Comparison of ENCODE assay signal across 12 mouse cellular contexts in genomic region chr1:24230428-24230827, GRCm38 (mm10). TPM values are rescaled to one million over a fixed set of nuclear protein-coding genes. Genes with fewer than 3 reads are reported as not detected.
DNase-seq lines count a peak whose midpoint lies in the region; ATAC-seq lines count a peak whose summit lies in the region.
"Had no signal": no experiment of that assay in that cellular context is flagged by ENCODE, and none has a peak within 500 bp of the region (broad histone marks: within the 10 kb centered on the region; RNA-seq: fewer than 3 reads in every experiment).

No protein-coding gene starts in this region.

- 57% methylated on average over 8 of the region's 8 CpGs for WGBS in limb, embryonic 12.5 days
- WGBS in limb, embryonic 10.5 days: 59% methylated on average over 8 of the region's 8 CpGs
- 38% methylated on average over 8 of the region's 8 CpGs for WGBS in hindbrain, embryonic 14.5 days
- 36% methylated on average over 8 of the region's 8 CpGs for WGBS in neural tube, embryonic 14.5 days

- no peak for DNase-seq in limb, embryonic 10.5 days (ENCODE audit: low spot score)
- DNase-seq in embryo, embryonic 10.5 days (ENCODE audit: low spot score): peak; percentile 49
- DNase-seq in hindbrain, embryonic 14.5 days (ENCODE audit: low spot score): no peak
- DNase-seq in gastrocnemius, adult 8-10 months (ENCODE audit: low spot score in 2 of 2): no peak
- no peak for DNase-seq in adrenal gland, adult 18-20 months (ENCODE audit: low spot score in 2 of 2)
- DNase-seq in gastrocnemius, postnatal 25 days: no peak
- DNase-seq: heart, postnatal 10 days had no signal

- H3K27me3 ChIP-seq in limb, embryonic 12.5 days: no peaks in the 10 kb centered on the region
- peaks cover 12% of the 10 kb centered on the region; the same call in 1 of the 2 replicates for H3K27me3 ChIP-seq in limb, embryonic 10.5 days (ENCODE audit: low read depth, poor library complexity, severe bottlenecking)
- no peaks in the 10 kb centered on the region for H3K27me3 ChIP-seq in hindbrain, embryonic 14.5 days (ENCODE audit: control insufficient read depth, insufficient read depth, low read length)
- no peaks in the 10 kb centered on the region for H3K27me3 ChIP-seq in neural tube, embryonic 14.5 days (ENCODE audit: control insufficient read depth, insufficient read depth, low read length)

- no peaks in the 10 kb centered on the region for H3K9me3 ChIP-seq in limb, embryonic 12.5 days
- H3K9me3 ChIP-seq in limb, embryonic 10.5 days (replicated peaks): no peaks in the 10 kb centered on the region
- no peaks in the 10 kb centered on the region for H3K9me3 ChIP-seq in hindbrain, embryonic 14.5 days (ENCODE audit: control insufficient read depth, low read length)
- no peaks in the 10 kb centered on the region for H3K9me3 ChIP-seq in neural tube, embryonic 14.5 days (ENCODE audit: control insufficient read depth, low read length)
- H3K9me3 ChIP-seq: G1E had no signal

- peaks cover 31% of the 10 kb centered on the region for H3K36me3 ChIP-seq in limb, embryonic 12.5 days
- H3K36me3 ChIP-seq in limb, embryonic 10.5 days: peaks cover 12% of the 10 kb centered on the region; the same call in 1 of the 2 replicates
- no peaks in the 10 kb centered on the region for H3K36me3 ChIP-seq in hindbrain, embryonic 14.5 days (replicated peaks; ENCODE audit: control insufficient read depth, insufficient read depth)
- no peaks in the 10 kb centered on the region for H3K36me3 ChIP-seq in neural tube, embryonic 14.5 days (ENCODE audit: control insufficient read depth, insufficient read depth, low read length)
- H3K36me3 ChIP-seq: G1E had no signal

- no peak overlapping the region for H3K9ac ChIP-seq in limb, embryonic 12.5 days (replicated peaks)
- H3K9ac ChIP-seq in hindbrain, embryonic 14.5 days: no peak overlapping the region
- H3K9ac ChIP-seq in neural tube, embryonic 14.5 days (replicated peaks; ENCODE audit: low read depth, low read length): no peak overlapping the region

- no peak overlapping the region for H3K4me3 ChIP-seq in limb, embryonic 12.5 days (replicated peaks)
- no peak overlapping the region for H3K4me3 ChIP-seq in limb, embryonic 10.5 days
- H3K4me3 ChIP-seq in hindbrain, embryonic 14.5 days (replicated peaks; ENCODE audit: low read length): no peak overlapping the region
- no peak overlapping the region for H3K4me3 ChIP-seq in neural tube, embryonic 14.5 days (ENCODE audit: low read depth, low read length)

- no peak overlapping the region for H3K4me2 ChIP-seq in limb, embryonic 12.5 days
- no peak overlapping the region for H3K4me2 ChIP-seq in hindbrain, embryonic 14.5 days (replicated peaks)
- no peak overlapping the region for H3K4me2 ChIP-seq in neural tube, embryonic 14.5 days (ENCODE audit: low read depth, low read length)

- H3K27ac ChIP-seq in limb, embryonic 12.5 days: peak overlapping the region; percentile 67
- H3K27ac ChIP-seq in limb, embryonic 10.5 days: no peak overlapping the region
- 0 out of 2 replicates have a peak overlapping the region, but pooled peaks have one; percentile 21 for H3K27ac ChIP-seq in hindbrain, embryonic 14.5 days
- H3K27ac ChIP-seq in neural tube, embryonic 14.5 days (ENCODE audit: low read depth, low read length): no peak overlapping the region
- H3K27ac ChIP-seq: macrophage had no signal

- ATAC-seq in limb, embryonic 12.5 days (ENCODE audit: insufficient number of reproducible peaks, insufficient read depth, low FRiP score, low TSS enrichment, low read depth): peak; percentile 55; the same call in 1 of the 2 replicates
- peak; percentile 75; the same call in 1 of the 2 replicates for ATAC-seq in hindbrain, embryonic 14.5 days (ENCODE audit: low FRiP score)
- ATAC-seq in neural tube, embryonic 14.5 days (ENCODE audit: low read depth): peak; percentile 66

- peaks cover 33% of the 10 kb centered on the region for H3K4me1 ChIP-seq in limb, embryonic 12.5 days (replicated peaks)
- H3K4me1 ChIP-seq in limb, embryonic 10.5 days: peaks cover 26% of the 10 kb centered on the region
- H3K4me1 ChIP-seq in hindbrain, embryonic 14.5 days (replicated peaks; ENCODE audit: control insufficient read depth, insufficient read depth, low read length): no peaks in the 10 kb centered on the region
- H3K4me1 ChIP-seq in neural tube, embryonic 14.5 days (ENCODE audit: control insufficient read depth, insufficient read depth, low read length): no peaks in the 10 kb centered on the region

RNA-seq across cellular contexts. Expression of gene Col9a1, which starts 53.0 kb away (rescaled TPM):
- polyA plus RNA-seq in limb, embryonic 12.5 days (2016; fragmentation: Nextera tagmentation; extraction: Ambion mirVana): 192 and 211 TPM in 2 replicates
- polyA plus RNA-seq in limb, embryonic 10.5 days (2016; fragmentation: Nextera tagmentation; extraction: Ambion mirVana): 41.3 and 81.1 TPM in 2 replicates
- 1.6 and 2.6 TPM in 2 replicates for polyA plus RNA-seq in hindbrain, embryonic 14.5 days (2014; fragmentation: Nextera tagmentation; extraction: Ambion mirVana)
- polyA plus RNA-seq in neural tube, embryonic 14.5 days (2014; fragmentation: Nextera tagmentation; extraction: Ambion mirVana): 0.72 and 1.3 TPM in 2 replicates
- total RNA-seq in gastrocnemius, adult 8-10 months (2022): under 1 TPM; 0.10 to 0.22 (median 0.16) TPM
- total RNA-seq in adrenal gland, adult 18-20 months (2021): not detected
- total RNA-seq in gastrocnemius, postnatal 25 days (2021): under 1 TPM; 0.16 to 0.36 TPM
- polyA plus RNA-seq: G1E; macrophage; spleen, adult 2 months had no signal

Comparison
In these comparisons a context has a peak if more than half of its experiments do, and no peak if none do; other contexts are left out.
1. H3K27ac ChIP-seq: peak in limb, embryonic 12.5 days (single experiment) and hindbrain, embryonic 14.5 days (single experiment); none in limb, embryonic 10.5 days (single experiment) and neural tube, embryonic 14.5 days (single experiment).
2. RNA of gene Col9a1, which starts 53.0 kb away (polyA plus RNA-seq): 192 to 211 TPM in limb, embryonic 12.5 days and 41.3 to 81.1 TPM in limb, embryonic 10.5 days; 1.6 to 2.6 TPM in hindbrain, embryonic 14.5 days and 0.72 to 1.3 TPM in neural tube, embryonic 14.5 days; every median in the first group is over 10 times any median in the second.
3. Peak in every context shown above with its lines, with median percentiles within 50 percentile points of each other: ATAC-seq.